Mouse (Mus musculus): Measurements from ENCODE around the gene Fkbp14.

- TF ChIP-seq CTCF (IDR thresholded peaks at IDR 0.05; ENCODE audit: low read depth, low read length) (no peak), POLR2A (IDR thresholded peaks at IDR 0.05; ENCODE audit: extremely low read depth, insufficient read depth, low read length) (no peak)
These were observed 68.4 kb downstream of the Fkbp14 start for GRCm38 (mm10) chr6:54528666-54529065.

Measured in liver, adult 2 months (tissue).